Mouse (Mus musculus) stomach, embryonic 16.5 days (tissue): ENCODE results near the gene Eno1. TPM values are rescaled to one million over a fixed set of nuclear protein-coding genes. Genes with fewer than 3 reads are reported as not detected.
"Not testable (repeated sequence)": the region's sequence is repeated elsewhere in the genome, so short reads cannot be mapped to it uniquely, and the experiment has no call there.

Source experiments
- ATAC-seq: fragments of 200-750 bp; cut with Nextera tagmentation; 2 replicates; pipeline ENCODE4 v1.8.0; 2017; ENCODE audit warnings: moderate number of reproducible peaks, moderate TSS enrichment; ENCODE audit not compliant: insufficient read depth, low FRiP score
- H3K27ac ChIP-seq: fragments of 300-500 bp; sonication (generic); 2 replicates; pipeline ENCODE4 v1.5.1; 2014; ENCODE audit warnings: low read length
- H3K27me3 ChIP-seq: fragments of 300-500 bp; sonication (generic); 2 replicates; pipeline ENCODE4 v1.6.1; 2014; ENCODE audit warnings: low read length, control low read depth, mixed read lengths; ENCODE audit not compliant: control insufficient read depth, insufficient read depth
- H3K36me3 ChIP-seq: fragments of 300-500 bp; sonication (generic); 2 replicates; pipeline ENCODE4 v1.6.1; 2014; ENCODE audit warnings: low read length; ENCODE audit not compliant: control insufficient read depth, insufficient read depth
- H3K4me1 ChIP-seq: fragments of 300-500 bp; sonication (generic); 2 replicates; pipeline ENCODE4 v1.6.1; 2014; ENCODE audit warnings: low read length, control low read depth, mixed read lengths; ENCODE audit not compliant: control insufficient read depth, insufficient read depth
- H3K4me2 ChIP-seq: fragments of 300-500 bp; sonication (generic); 2 replicates; pipeline ENCODE4 v1.6.1; 2014; ENCODE audit warnings: low read depth, low read length, mixed read lengths
- H3K4me3 ChIP-seq: fragments of 300-500 bp; sonication (generic); replicated peaks from 2 replicates; pipeline ENCODE4 v1.5.1; 2014; ENCODE audit warnings: mild to moderate bottlenecking, low read length
- H3K9ac ChIP-seq: fragments of 300-500 bp; sonication (generic); 2 replicates; pipeline ENCODE4 v1.6.1; 2014; ENCODE audit warnings: low read length
- H3K9me3 ChIP-seq: fragments of 300-500 bp; sonication (generic); replicated peaks from 2 replicates; pipeline ENCODE4 v1.6.1; 2016; ENCODE audit warnings: low read length, control low read depth; ENCODE audit not compliant: control insufficient read depth
- WGBS: fragments of 180-500 bp; shearing (Covaris S2); extraction: QIAGEN DNeasy Blood & Tissue Kit; methylation state at CpG from one replicate; pipeline ENCODE4 v1.1.7; 2014; 5-methylcytosine and 5-hydroxymethylcytosine counted together
- polyA plus RNA-seq: library from polyadenylated mRNA; unstranded; fragments of >200 nt; fragmentation: Nextera tagmentation; extraction: Ambion mirVana; gene quantifications from 2 replicates; pipeline ENCODE4 v1.2.1, GENCODE M21; 2015

The Eno1 gene
- polyA plus RNA-seq, 1 experiment from 2014 or later, result 1,468 TPM

DNA sequence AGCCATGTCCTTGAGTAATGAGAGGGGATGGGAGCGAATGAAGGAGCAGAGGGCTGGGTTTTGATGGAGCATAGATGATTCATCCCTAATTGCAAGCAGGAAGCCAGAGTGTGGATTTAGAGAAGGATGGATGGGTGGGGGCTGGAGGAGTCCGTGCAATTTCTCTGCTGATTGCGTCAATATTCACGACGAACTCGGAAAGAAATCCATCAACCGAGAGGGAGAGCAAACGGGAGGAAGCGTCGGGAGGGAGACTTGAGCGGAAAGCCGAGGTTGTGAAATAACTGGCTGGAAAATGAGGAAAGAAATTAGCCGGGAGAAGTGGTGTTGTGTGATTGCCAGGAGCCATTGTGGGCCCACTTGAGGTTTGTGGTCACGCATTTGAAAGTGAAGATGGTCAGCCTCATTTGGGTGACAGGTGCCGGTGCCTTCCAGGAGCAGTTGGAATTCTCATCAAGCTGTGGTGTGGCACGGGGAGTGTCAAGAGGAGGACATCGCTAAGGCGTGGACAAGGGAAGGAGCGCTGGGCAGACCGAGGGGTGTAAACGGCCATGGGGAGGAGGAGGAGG, 30.2 kb downstream of the Eno1 start:
- H3K36me3 ChIP-seq, result no peaks in the 10 kb centered on the region
- no peak overlapping the region for H3K9ac ChIP-seq
- no peak overlapping the region for H3K27ac ChIP-seq
- no peak for ATAC-seq
- peaks cover 13% of the 10 kb centered on the region for H3K4me1 ChIP-seq
- 53% methylated on average over 21 of the region's 21 CpGs for WGBS
- H3K27me3 ChIP-seq, result no peaks in the 10 kb centered on the region
- H3K4me2 ChIP-seq, result peak overlapping the region; percentile 20; the same call in 1 of the 2 replicates
- no peaks in the 10 kb centered on the region for H3K9me3 ChIP-seq
- H3K4me3 ChIP-seq, result no peak overlapping the region

DNA sequence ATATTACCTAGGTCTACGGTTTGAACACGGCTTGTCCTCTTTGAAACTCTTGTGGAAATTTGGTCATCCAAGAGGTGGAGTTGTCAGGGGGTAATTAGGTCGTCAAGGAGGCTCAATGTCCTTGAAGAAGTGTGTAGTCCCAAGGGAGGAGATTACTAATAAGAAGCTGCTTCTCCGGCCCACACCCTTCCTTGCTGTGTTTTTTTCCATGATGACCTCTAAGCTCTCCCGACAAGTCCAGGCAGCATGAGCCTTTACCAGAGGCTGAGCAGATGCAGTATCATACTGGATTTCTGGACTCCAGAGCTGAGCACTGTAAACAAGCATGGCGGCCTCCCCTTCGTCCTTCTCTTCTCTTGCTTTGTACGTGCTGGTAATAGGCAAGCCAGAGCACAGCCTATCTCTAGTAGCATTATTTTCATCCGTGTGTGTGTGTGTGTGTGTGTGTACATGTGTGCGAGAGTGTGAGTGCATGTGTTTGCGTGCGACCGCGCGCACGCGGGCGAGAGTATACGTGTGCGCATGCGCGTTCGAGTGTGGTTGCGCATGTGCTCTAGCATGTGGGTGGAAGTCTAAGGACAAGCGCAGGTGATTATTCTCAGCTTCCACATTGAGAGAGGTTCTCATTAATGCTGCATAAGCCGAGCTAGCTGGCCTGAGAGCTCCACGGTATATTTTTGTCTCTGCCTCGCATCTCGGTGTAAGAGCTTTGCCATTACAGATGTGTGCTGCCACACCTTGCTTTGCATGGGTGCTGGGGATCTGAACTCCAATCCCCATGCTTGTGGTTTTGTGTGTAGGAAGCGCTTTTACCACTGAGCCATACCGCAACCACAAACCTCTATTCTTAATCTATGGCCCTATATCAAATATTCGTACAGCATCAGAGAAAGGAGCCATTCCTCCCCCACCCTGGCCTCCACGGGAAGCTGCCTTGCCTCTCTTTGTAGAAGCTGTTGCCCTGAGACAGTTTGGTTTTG, 32.4 kb downstream of the Eno1 start:
- ATAC-seq, result no peak
- Histone ChIP-seq H3K4me1 (peaks cover 24% of the 10 kb centered on the region), H3K9ac (no peak overlapping the region), H3K27ac (no peak overlapping the region), H3K4me3 (no peak overlapping the region), H3K27me3 (no peaks in the 10 kb centered on the region), H3K4me2 (no peak overlapping the region), H3K36me3 (no peaks in the 10 kb centered on the region), H3K9me3 (no peaks in the 10 kb centered on the region)
- 81% methylated on average over 33 of the region's 33 CpGs for WGBS

DNA sequence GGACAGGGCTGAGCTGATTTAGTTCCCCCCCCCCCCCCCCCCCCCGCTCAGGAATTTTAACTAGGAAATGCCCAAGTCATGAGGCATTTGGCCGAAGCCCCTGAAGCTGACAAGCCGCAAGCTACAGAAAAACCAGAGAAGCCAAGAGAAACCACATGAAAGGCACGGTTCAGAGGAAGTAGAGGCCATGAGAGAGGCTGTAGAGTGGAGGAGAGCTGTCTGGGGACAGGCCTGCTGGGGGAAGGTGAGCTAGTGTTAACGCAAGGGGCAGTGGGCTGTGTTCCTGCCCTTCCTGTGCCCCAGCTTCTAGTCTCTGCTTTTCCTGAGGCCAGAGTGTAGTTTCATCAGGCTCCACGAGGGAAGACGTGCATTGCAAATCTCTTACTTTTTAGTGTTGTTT, 33.2 kb downstream of the Eno1 start:
- Histone ChIP-seq H3K36me3 (no peaks in the 10 kb centered on the region), H3K9ac (peak overlapping the region; percentile 56), H3K9me3 (no peaks in the 10 kb centered on the region), H3K4me3 (no peak overlapping the region), H3K27ac (peak overlapping the region; percentile 47; the same call in 1 of the 2 replicates), H3K4me2 (no peak overlapping the region), H3K27me3 (no peaks in the 10 kb centered on the region), H3K4me1 (peaks cover 24% of the 10 kb centered on the region)
- ATAC-seq, result no peak
- 22% methylated on average over 7 of the region's 7 CpGs for WGBS

DNA sequence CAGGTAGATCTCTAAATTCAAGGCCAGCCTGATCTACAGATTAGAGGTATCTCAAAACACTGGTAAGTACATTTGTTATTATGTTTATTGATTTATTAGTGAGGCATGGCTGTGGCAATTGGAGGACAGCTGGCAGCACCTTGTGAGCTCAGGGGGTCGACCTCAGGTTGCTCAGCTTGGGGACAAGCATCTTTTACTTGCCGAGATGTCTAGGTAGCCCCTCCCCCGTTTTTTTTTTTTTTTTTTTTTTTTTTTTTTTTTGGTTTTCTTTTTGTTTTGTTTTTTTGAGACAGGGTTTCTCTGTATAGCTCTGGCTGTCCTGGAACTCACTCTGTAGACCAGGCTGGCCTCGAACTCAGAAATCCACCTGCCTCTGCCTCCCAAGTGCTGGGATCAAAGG, 34.2 kb downstream of the Eno1 start:
- not testable (repeated sequence) for H3K27me3 ChIP-seq, H3K36me3 ChIP-seq, ATAC-seq, H3K9me3 ChIP-seq, H3K9ac ChIP-seq, H3K4me2 ChIP-seq, H3K27ac ChIP-seq, H3K4me3 ChIP-seq
- peaks cover 24% of the 10 kb centered on the region for H3K4me1 ChIP-seq
- WGBS, result 68% methylated on average over 4 of the region's 4 CpGs

DNA sequence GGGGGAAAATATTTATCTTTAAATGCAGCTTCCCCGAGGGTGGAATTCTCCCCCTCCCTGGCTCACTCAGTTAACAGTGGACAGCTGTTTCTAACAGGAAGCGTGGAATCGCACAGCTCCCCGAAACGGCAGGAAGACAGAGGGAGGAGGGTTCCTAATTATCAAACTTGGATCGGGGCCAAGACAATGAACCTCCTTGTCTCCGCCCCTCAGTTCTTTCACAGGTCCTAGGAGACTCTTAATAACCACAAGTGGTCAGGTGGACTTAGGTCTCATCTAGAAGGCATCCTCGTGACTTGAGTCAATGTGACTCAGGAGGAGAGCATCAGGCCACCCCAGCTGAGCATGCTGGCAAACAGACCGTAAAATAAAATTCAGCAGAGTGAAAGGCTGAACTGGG, 36.2 kb downstream of the Eno1 start:
- Histone ChIP-seq H3K27ac (peak overlapping the region; percentile 6), H3K4me1 (peaks cover 20% of the 10 kb centered on the region), H3K9me3 (no peaks in the 10 kb centered on the region), H3K4me2 (peak overlapping the region; percentile 37), H3K27me3 (no peaks in the 10 kb centered on the region), H3K9ac (no peak overlapping the region), H3K4me3 (peak overlapping the region; percentile 18), H3K36me3 (no peaks in the 10 kb centered on the region)
- ATAC-seq, result peak; percentile 82
- 3% methylated on average over 9 of the region's 9 CpGs for WGBS

DNA sequence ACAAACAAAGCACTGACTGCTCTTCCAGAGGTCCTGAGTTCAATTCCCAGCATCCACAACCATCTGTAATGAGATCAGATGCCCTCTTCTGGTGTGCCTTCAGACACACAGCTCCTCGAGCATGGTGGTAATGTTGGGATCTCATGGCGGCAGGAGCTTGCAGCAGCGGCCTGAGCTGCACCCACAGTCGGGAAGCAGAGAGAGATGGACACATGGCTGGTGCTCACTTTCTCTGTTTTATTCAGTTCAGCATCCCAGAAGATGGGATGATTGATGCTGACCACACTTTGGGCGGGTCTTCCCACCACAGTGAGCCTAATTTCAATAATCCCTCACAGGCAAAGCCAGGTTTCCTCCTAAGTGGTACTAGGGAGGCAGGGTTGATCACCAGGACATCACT, 39.0 kb downstream of the Eno1 start:
- Histone ChIP-seq H3K4me3 (no peak overlapping the region), H3K27me3 (no peaks in the 10 kb centered on the region), H3K4me1 (peaks cover 15% of the 10 kb centered on the region), H3K9me3 (no peaks in the 10 kb centered on the region), H3K4me2 (no peak overlapping the region), H3K27ac (no peak overlapping the region), H3K36me3 (no peaks in the 10 kb centered on the region), H3K9ac (no peak overlapping the region)
- WGBS, result 81% methylated on average over 5 of the region's 5 CpGs
- no peak for ATAC-seq

DNA sequence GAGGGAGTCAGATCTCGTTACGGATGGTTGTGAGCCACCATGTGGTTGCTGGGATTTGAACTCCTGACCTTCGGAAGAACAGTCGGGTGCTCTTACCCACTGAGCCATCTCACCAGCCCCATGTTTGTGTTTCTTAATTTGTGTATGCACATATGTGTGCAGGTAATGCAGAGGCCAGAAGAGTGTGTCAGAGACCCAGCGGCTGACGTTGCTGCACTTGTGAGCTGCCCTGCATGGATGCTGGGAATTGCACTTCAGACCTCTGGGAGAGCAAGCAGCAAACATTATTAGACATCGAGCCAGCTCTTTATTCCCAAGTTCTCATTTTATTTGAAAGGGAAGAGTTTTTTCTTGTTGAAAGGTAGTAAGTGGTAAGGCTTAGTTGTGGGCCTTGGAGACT, 42.8 kb downstream of the Eno1 start:
- H3K36me3 ChIP-seq, H3K27me3 ChIP-seq, H3K9ac ChIP-seq, H3K9me3 ChIP-seq, ATAC-seq, H3K4me3 ChIP-seq, H3K27ac ChIP-seq, H3K4me2 ChIP-seq: not testable (repeated sequence)
- peaks cover 16% of the 10 kb centered on the region for H3K4me1 ChIP-seq
- 91% methylated on average over 5 of the region's 7 CpGs for WGBS

DNA sequence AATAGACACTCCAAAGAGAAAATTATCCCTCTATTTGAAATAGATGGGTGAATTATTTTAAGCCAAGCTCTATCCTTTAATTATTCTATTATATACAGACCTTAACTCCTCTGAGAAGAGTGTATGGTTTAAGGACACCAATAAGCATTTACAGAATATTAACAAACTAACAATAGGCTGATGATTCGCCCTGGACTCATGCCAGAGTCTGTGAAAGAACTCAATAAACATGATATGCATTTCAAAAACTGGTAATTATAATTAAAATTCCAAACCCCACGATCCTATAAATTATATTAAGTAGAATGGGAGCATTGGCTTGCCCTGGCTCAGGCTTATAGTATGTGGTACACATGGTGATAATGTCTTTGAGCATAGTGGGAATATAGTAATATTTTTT, 43.5 kb downstream of the Eno1 start:
- Histone ChIP-seq H3K4me1 (peaks cover 16% of the 10 kb centered on the region), H3K36me3 (no peaks in the 10 kb centered on the region), H3K9me3 (no peaks in the 10 kb centered on the region), H3K27me3 (no peaks in the 10 kb centered on the region), H3K4me3 (no peak overlapping the region), H3K27ac (peak overlapping the region; percentile 99; the same call in 1 of the 2 replicates), H3K4me2 (no peak overlapping the region; the same call in 1 of the 2 replicates), H3K9ac (no peak overlapping the region)
- ATAC-seq, result no peak
- WGBS, result 64% methylated on average over 2 of the region's 2 CpGs

DNA sequence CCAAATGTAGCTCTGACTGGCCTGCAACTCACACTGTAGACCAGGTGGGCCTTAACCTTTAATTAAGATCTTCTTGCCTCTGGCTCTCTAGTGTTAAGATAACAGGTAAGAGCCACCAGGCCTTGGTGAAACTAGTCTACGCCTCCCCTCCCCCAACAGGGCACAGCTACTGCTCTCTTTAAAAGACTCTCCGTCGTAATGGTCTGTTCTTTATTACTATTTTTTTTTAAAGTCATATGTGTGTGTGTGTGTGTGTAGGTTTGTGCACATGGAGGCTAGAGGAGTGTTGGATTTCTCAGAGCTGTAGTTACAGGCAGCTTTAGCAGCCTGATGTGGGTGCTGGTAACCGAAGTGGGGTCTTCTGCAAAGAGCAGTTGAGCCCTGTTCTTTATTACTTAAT, 43.9 kb downstream of the Eno1 start:
- Histone ChIP-seq H3K27ac (peak overlapping the region; percentile 99), H3K27me3 (no peaks in the 10 kb centered on the region)

More for the DNA sequence above, 43.9 kb downstream of the Eno1 start:
- Histone ChIP-seq H3K36me3 (no peaks in the 10 kb centered on the region), H3K4me3 (peak overlapping the region; percentile 87), H3K9ac (peak overlapping the region; percentile 87), H3K4me1 (peaks cover 16% of the 10 kb centered on the region), H3K4me2 (peak overlapping the region; percentile 64), H3K9me3 (no peaks in the 10 kb centered on the region)
- WGBS, result 45% methylated on average over 4 of the region's 4 CpGs
- no peak for ATAC-seq
